Mouse (Mus musculus) spleen, adult 2 months (tissue): Measurements from ENCODE around the gene Ovgp1. TPM values are rescaled to one million over a fixed set of nuclear protein-coding genes. Genes with fewer than 3 reads are reported as not detected.

Experiments
- DNase-seq, 2 experiments: peaks; one replicate each; pipeline versions ENCODE4 v3.0.0 to v3.0.0-alpha.2; 2012 to 2021; ENCODE audit warnings: low spot score in 2 of 2, low read depth in 1 of 2
- H3K27ac ChIP-seq: fragments of 200-500 bp; 2 replicates; pipeline ENCODE4 v1.5.1; 2012; ENCODE audit warnings: low read length, inconsistent platforms; ENCODE audit not compliant: insufficient read depth
- H3K27me3 ChIP-seq: fragments of 200-500 bp; 2 replicates; pipeline ENCODE4 v1.6.1; 2012; ENCODE audit warnings: mild to moderate bottlenecking, moderate library complexity, low read length, inconsistent platforms; ENCODE audit not compliant: control insufficient read depth, insufficient read depth
- H3K36me3 ChIP-seq: fragments of 200-500 bp; 2 replicates; pipeline ENCODE4 v1.6.1; 2012; ENCODE audit warnings: mild to moderate bottlenecking, low read length, inconsistent platforms; ENCODE audit not compliant: control insufficient read depth, insufficient read depth
- H3K4me1 ChIP-seq: fragments of 200-500 bp; 2 replicates; pipeline ENCODE4 v1.6.1; 2011; ENCODE audit warnings: inconsistent platforms; ENCODE audit not compliant: control insufficient read depth, insufficient read depth, insufficient read length
- H3K4me3 ChIP-seq: fragments of 200-500 bp; 2 replicates; pipeline ENCODE4 v1.5.1; 2011; ENCODE audit warnings: mild to moderate bottlenecking, inconsistent platforms; ENCODE audit not compliant: insufficient read depth, insufficient read length; ENCODE audit errors: extremely low read depth
- CTCF ChIP-seq: fragments of 200-500 bp; IDR thresholded peaks from 2 replicates; pipeline ENCODE4 v1.5.1; 2011; ENCODE audit warnings: mild to moderate bottlenecking, inconsistent platforms; ENCODE audit not compliant: insufficient read depth, insufficient read length, insufficient replicate concordance; ENCODE audit errors: extremely low read depth
- POLR2A ChIP-seq: fragments of 200-500 bp; IDR thresholded peaks from 2 replicates; pipeline ENCODE4 v1.6.1; 2011; ENCODE audit warnings: low read depth, low read length, inconsistent platforms
- WGBS: fragments of 180-500 bp; shearing (Covaris S2); methylation state at CpG from one replicate; pipeline ENCODE4 v1.1.7; 2018; 5-methylcytosine and 5-hydroxymethylcytosine counted together
- polyA plus RNA-seq: library from polyadenylated mRNA; depleted of rRNA; stranded (reverse); fragments of >200 nt; gene quantifications from 2 replicates; pipeline ENCODE4 v1.2.3, GENCODE M21; 2012; rRNA removed

The Ovgp1 gene
- polyA plus RNA-seq = 1.1 and 2.1 TPM in 2 replicates

- Histone ChIP-seq H3K27ac (no peak within 1 kb of the TSS), H3K4me3 (no peak within 1 kb of the TSS), H3K36me3 (peaks cover 5% of the 10 kb centered on the region; the same call in 1 of the 2 replicates), H3K27me3 (no peaks in the 10 kb centered on the region), H3K4me1 (no peaks in the 10 kb centered on the region)
- TF ChIP-seq POLR2A (no peak), CTCF (no peak)
- DNase-seq = no peak
- WGBS = 84% methylated on average over 3 of the region's 3 CpGs
Measured at GRCm38 (mm10) chr3:105973411-105973810, at the start of gene Ovgp1. Gene Ovgp1, plus strand, starts transcription at chr3:105973711.

GRCm38 (mm10) chr3:105924616-105925015, 48.9 kb upstream of the Ovgp1 start:
- H3K27ac ChIP-seq = no peak overlapping the region
- no peaks in the 10 kb centered on the region for H3K27me3 ChIP-seq
- H3K36me3 ChIP-seq = no peaks in the 10 kb centered on the region
- DNase-seq = no peak
- no peak overlapping the region for H3K4me3 ChIP-seq
- H3K4me1 ChIP-seq = peaks cover 8% of the 10 kb centered on the region; the same call in 1 of the 2 replicates
- WGBS = 81% methylated on average over 9 of the region's 9 CpGs
- TF ChIP-seq CTCF = no peak
- TF ChIP-seq POLR2A = no peak

- WGBS = 81% methylated on average over 7 of the region's 7 CpGs
- Histone ChIP-seq H3K4me1 (peaks cover 9% of the 10 kb centered on the region; the same call in 1 of the 2 replicates), H3K27me3 (no peaks in the 10 kb centered on the region), H3K27ac (no peak overlapping the region), H3K36me3 (no peaks in the 10 kb centered on the region), H3K4me3 (no peak overlapping the region)
- no peak for DNase-seq
- no peak for TF ChIP-seq POLR2A
- TF ChIP-seq CTCF = no peak
Measured at GRCm38 (mm10) chr3:105927561-105928194, 45.8 kb upstream of the Ovgp1 start.

- no peak for TF ChIP-seq POLR2A
- TF ChIP-seq CTCF = no peak
- peak overlapping the region; percentile 61 for H3K27ac ChIP-seq
- peaks cover 11% of the 10 kb centered on the region; the same call in 1 of the 2 replicates for H3K4me1 ChIP-seq
- DNase-seq = no peak
- 29% methylated on average over 3 of the region's 3 CpGs for WGBS
- no peaks in the 10 kb centered on the region for H3K27me3 ChIP-seq
- H3K4me3 ChIP-seq = no peak overlapping the region
- H3K36me3 ChIP-seq = no peaks in the 10 kb centered on the region
Measured at GRCm38 (mm10) chr3:105928195-105928569, 45.3 kb upstream of the Ovgp1 start.

GRCm38 (mm10) chr3:105928781-105929180, 44.7 kb upstream of the Ovgp1 start:
- Histone ChIP-seq H3K27ac (peak overlapping the region; percentile 61; the same call in 1 of the 2 replicates), H3K4me1 (peaks cover 11% of the 10 kb centered on the region; the same call in 1 of the 2 replicates), H3K4me3 (no peak overlapping the region), H3K36me3 (no peaks in the 10 kb centered on the region), H3K27me3 (no peaks in the 10 kb centered on the region)
- 87% methylated on average over 6 of the region's 6 CpGs for WGBS
- DNase-seq = no peak
- TF ChIP-seq CTCF = no peak
- no peak for TF ChIP-seq POLR2A

GRCm38 (mm10) chr3:105929821-105930220, 43.7 kb upstream of the Ovgp1 start:
- Histone ChIP-seq H3K27ac (peak overlapping the region; percentile 36), H3K36me3 (no peaks in the 10 kb centered on the region), H3K4me1 (peaks cover 11% of the 10 kb centered on the region; the same call in 1 of the 2 replicates), H3K27me3 (no peaks in the 10 kb centered on the region), H3K4me3 (no peak overlapping the region)
- no peak for DNase-seq
- TF ChIP-seq POLR2A (no peak), CTCF (no peak)
- WGBS = 20% methylated on average over 7 of the region's 7 CpGs

- Histone ChIP-seq H3K4me1 (peaks cover 11% of the 10 kb centered on the region; the same call in 1 of the 2 replicates), H3K4me3 (0 out of 2 replicates have a peak overlapping the region, but pooled peaks have one; percentile 13), H3K36me3 (no peaks in the 10 kb centered on the region), H3K27me3 (no peaks in the 10 kb centered on the region), H3K27ac (0 out of 2 replicates have a peak overlapping the region, but pooled peaks have one; percentile 26)
- 48% methylated on average over 2 of the region's 2 CpGs for WGBS
- TF ChIP-seq POLR2A (no peak), CTCF (no peak)
- DNase-seq = no peak
Measured at GRCm38 (mm10) chr3:105931095-105931494, 42.4 kb upstream of the Ovgp1 start.
